Mouse (Mus musculus) megakaryocyte progenitor cell, adult 5-6 weeks (primary cell): ENCODE results near the gene Trip6. TPM values are rescaled to one million over a fixed set of nuclear protein-coding genes. Genes with fewer than 3 reads are reported as not detected.
"Not testable (repeated sequence)": the region's sequence is repeated elsewhere in the genome, so short reads cannot be mapped to it uniquely, and the experiment has no call there.

ENCODE experiments used
- ATAC-seq: replicated peaks from 2 replicates; pipeline ENCODE4 v1.8.0; 2016; ENCODE audit warnings: mild to moderate bottlenecking, moderate TSS enrichment, inconsistent platforms; ENCODE audit not compliant: poor library complexity
- total RNA-seq, 2 experiments: library from RNA; stranded (forward) in 1 of 2; stranded (reverse) in 1 of 2; fragments of 157-497, 149-512 nt in 1 of 2; fragments of 200-1000 nt in 1 of 2; gene quantifications; 2 replicates each; pipeline versions ENCODE4 v1.2.3 to v1.2.4; 2015 to 2017

The Trip6 gene
- total RNA-seq, 2 experiments from 2014 or later, result 6.7 to 7.5 TPM

- ATAC-seq, result no peak
These were observed 10.6 kb downstream of the Trip6 start for GRCm38 (mm10) chr5:137303609-137304008.

GRCm38 (mm10) chr5:137301253-137301652 is 13.0 kb downstream of the Trip6 start:
- no peak for ATAC-seq

GRCm38 (mm10) chr5:137299240-137299639 is 15.0 kb downstream of the Trip6 start:
- ATAC-seq, result 0 out of 2 replicates have a peak, but pooled peaks have one; percentile 6

- ATAC-seq, result no peak
These were observed 17.1 kb downstream of the Trip6 start for GRCm38 (mm10) chr5:137297126-137297525.

GRCm38 (mm10) chr5:137295712-137296111 is 18.5 kb downstream of the Trip6 start:
- no peak for ATAC-seq

GRCm38 (mm10) chr5:137295296-137295695 is 18.9 kb downstream of the Trip6 start:
- ATAC-seq, result no peak

- no peak for ATAC-seq
These were observed 19.5 kb downstream of the Trip6 start for GRCm38 (mm10) chr5:137294744-137295093.

- ATAC-seq, result peak; percentile 65
These were observed 20.1 kb downstream of the Trip6 start, which contains the start of gene Ufsp1 for GRCm38 (mm10) chr5:137293839-137294743. Gene Ufsp1 (plus strand): TSS chr5:137294629.

- peak; percentile 29 for ATAC-seq
These were observed 20.9 kb downstream of the Trip6 start for GRCm38 (mm10) chr5:137293282-137293681.

GRCm38 (mm10) chr5:137291381-137291926 is 22.8 kb downstream of the Trip6 start:
- ATAC-seq, result no peak

- peak; percentile 21 for ATAC-seq
These were observed 23.5 kb downstream of the Trip6 start for GRCm38 (mm10) chr5:137290677-137291076.

- ATAC-seq, result peak; percentile 56
These were observed 24.4 kb downstream of the Trip6 start for GRCm38 (mm10) chr5:137289591-137290365.

GRCm38 (mm10) chr5:137288999-137289470 is 25.2 kb downstream of the Trip6 start:
- ATAC-seq, result peak; percentile 13

GRCm38 (mm10) chr5:137287953-137288743 is 26.1 kb downstream of the Trip6 start:
- no peak for ATAC-seq

- no peak for ATAC-seq
These were observed 26.9 kb downstream of the Trip6 start, which contains the start of gene Ache for GRCm38 (mm10) chr5:137287032-137287952. Gene Ache (plus strand): TSS chr5:137287519.

- peak; percentile 49 for ATAC-seq
These were observed 27.6 kb downstream of the Trip6 start for GRCm38 (mm10) chr5:137286655-137287031.

- ATAC-seq, result no peak
These were observed 28.2 kb downstream of the Trip6 start for GRCm38 (mm10) chr5:137285986-137286385.

GRCm38 (mm10) chr5:137285045-137285444 is 29.2 kb downstream of the Trip6 start:
- 0 out of 2 replicates have a peak, but pooled peaks have one; percentile 20 for ATAC-seq

GRCm38 (mm10) chr5:137284411-137284810 is 29.8 kb downstream of the Trip6 start:
- ATAC-seq, result not testable (repeated sequence)
